Mouse (Mus musculus) c-Kit-positive CD71-positive TER-119-negative erythroid progenitor cells, embryonic 14.5 days (primary cell): ENCODE data around the gene 1110065P20Rik.
A peak's percentile ranks its signal among the peaks of the same experiment; 100 is the strongest.

Experiments used
- DNase-seq: peaks from one replicate; pipeline ENCODE4 v3.0.0-alpha.2; 2013; ENCODE audit warnings: low read depth

The 1110065P20Rik gene

GRCm38 (mm10) chr4:124850933-124851658 lies at the start of gene 1110065P20Rik:
TSS of gene 1110065P20Rik (minus strand) at chr4:124851196.
- DNase-seq, result peak; percentile 43

- peak; percentile 34 for DNase-seq
Observed at GRCm38 (mm10) chr4:124899906-124900305, 48.9 kb upstream of the 1110065P20Rik start.

GRCm38 (mm10) chr4:124898428-124898827 lies 47.4 kb upstream of the 1110065P20Rik start:
- no peak for DNase-seq

GRCm38 (mm10) chr4:124894508-124895428 lies 43.8 kb upstream of the 1110065P20Rik start:
- no peak for DNase-seq

- no peak for DNase-seq
Observed at GRCm38 (mm10) chr4:124893769-124894168, 42.8 kb upstream of the 1110065P20Rik start.

GRCm38 (mm10) chr4:124890831-124891230 lies 39.8 kb upstream of the 1110065P20Rik start:
- no peak for DNase-seq

GRCm38 (mm10) chr4:124889935-124890334 lies 38.9 kb upstream of the 1110065P20Rik start:
- DNase-seq, result no peak

GRCm38 (mm10) chr4:124888702-124889101 lies 37.7 kb upstream of the 1110065P20Rik start:
- DNase-seq, result no peak

GRCm38 (mm10) chr4:124882151-124882729 lies 31.2 kb upstream of the 1110065P20Rik start:
- DNase-seq, result no peak

- no peak for DNase-seq
Observed at GRCm38 (mm10) chr4:124881341-124881908, 30.4 kb upstream of the 1110065P20Rik start.

GRCm38 (mm10) chr4:124880599-124880998 lies 29.6 kb upstream of the 1110065P20Rik start, which contains the start of gene Epha10:
TSS of gene Epha10 (plus strand) at chr4:124880899.
- DNase-seq, result no peak

- no peak for DNase-seq
Observed at GRCm38 (mm10) chr4:124872719-124873118, 21.7 kb upstream of the 1110065P20Rik start.

GRCm38 (mm10) chr4:124861283-124862188 lies 10.5 kb upstream of the 1110065P20Rik start, which contains the start of gene Maneal:
TSS of gene Maneal (minus strand) at chr4:124862171.
- no peak for DNase-seq

- DNase-seq, result peak; percentile 65
Observed at GRCm38 (mm10) chr4:124860446-124860845, 9.4 kb upstream of the 1110065P20Rik start.

- no peak for DNase-seq
Observed at GRCm38 (mm10) chr4:124858370-124858769, 7.4 kb upstream of the 1110065P20Rik start.

GRCm38 (mm10) chr4:124856294-124856693 lies 5.3 kb upstream of the 1110065P20Rik start:
- no peak for DNase-seq

- peak; percentile 82 for DNase-seq
Observed at GRCm38 (mm10) chr4:124850261-124850913, 609 bp downstream of the 1110065P20Rik start, which contains the start of gene Yrdc. TSS of gene Yrdc (plus strand) at chr4:124850679.

GRCm38 (mm10) chr4:124849631-124850260 lies 1.2 kb downstream of the 1110065P20Rik start:
- no peak for DNase-seq

- peak; percentile 80 for DNase-seq
Observed at GRCm38 (mm10) chr4:124847573-124847972, 3.4 kb downstream of the 1110065P20Rik start.

- DNase-seq, result peak; percentile 34
Observed at GRCm38 (mm10) chr4:124843493-124843892, 7.5 kb downstream of the 1110065P20Rik start.
